In the genomic region with DNA sequence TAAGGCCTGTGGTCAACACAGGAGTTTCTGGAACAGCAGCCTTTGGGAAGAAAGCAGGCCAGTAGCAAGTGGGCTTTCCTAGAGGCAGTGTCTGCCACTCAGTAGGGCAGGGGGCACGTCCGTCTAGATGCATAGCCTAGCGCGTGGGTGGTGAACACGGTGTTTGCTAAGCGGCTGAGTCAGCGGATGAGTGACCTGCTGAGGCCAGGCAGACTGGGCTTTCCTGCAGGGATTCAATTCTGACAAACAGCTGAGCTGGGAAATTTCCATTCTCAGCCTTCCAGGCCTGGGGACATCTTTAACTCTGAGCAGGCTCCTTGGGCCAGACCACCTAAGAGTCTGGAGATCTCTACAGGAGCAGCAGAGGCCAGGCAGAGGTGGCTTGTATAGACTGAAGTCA, we compare ENCODE assay signal across 13 mouse cellular contexts. TPM values are rescaled to one million over a fixed set of nuclear protein-coding genes. Genes with fewer than 3 reads are reported as not detected.
DNase-seq lines count a peak whose midpoint lies in the region; ATAC-seq and TF ChIP-seq lines count a peak whose summit lies in the region.
"Had no signal": no experiment of that assay in that cellular context is flagged by ENCODE, and none has a peak within 500 bp of the region (broad histone marks: within the 10 kb centered on the region; RNA-seq: fewer than 3 reads in every experiment).

No protein-coding gene starts in this region.

- no peaks in the 10 kb centered on the region for H3K9me3 ChIP-seq in hindbrain, embryonic 14.5 days (ENCODE audit: control insufficient read depth, low read length)
- H3K9me3 ChIP-seq: limb, embryonic 15.5 days; midbrain, embryonic 15.5 days; neural tube, embryonic 13.5 days had no signal

- H3K4me2 ChIP-seq in hindbrain, embryonic 14.5 days (replicated peaks), result no peak overlapping the region
- H3K4me2 ChIP-seq: limb, embryonic 15.5 days; midbrain, embryonic 15.5 days; neural tube, embryonic 13.5 days had no signal

- no peak for ATAC-seq in activated CD4-positive, CD25-positive, alpha-beta regulatory T cell, adult 4 months
- no peak for ATAC-seq in hindbrain, embryonic 14.5 days (ENCODE audit: low FRiP score)

- H3K4me3 ChIP-seq in kidney, adult 2 months (ENCODE audit: insufficient read depth, low read depth, low read length), result no peak overlapping the region
- H3K4me3 ChIP-seq in hindbrain, embryonic 14.5 days (replicated peaks; ENCODE audit: low read length), result no peak overlapping the region
- H3K4me3 ChIP-seq: limb, embryonic 15.5 days; midbrain, embryonic 15.5 days; neural tube, embryonic 13.5 days had no signal

- no peak overlapping the region for H3K9ac ChIP-seq in hindbrain, embryonic 14.5 days
- H3K9ac ChIP-seq: limb, embryonic 15.5 days; midbrain, embryonic 15.5 days; neural tube, embryonic 13.5 days had no signal

- 48% methylated on average over 7 of the region's 7 CpGs for WGBS in kidney, adult 2 months
- WGBS in hindbrain, embryonic 14.5 days, result 65% methylated on average over 7 of the region's 7 CpGs

- DNase-seq in kidney, adult 2 months, result peak; percentile 35
- DNase-seq in kidney, adult 11 months, result no peak
- DNase-seq in 3T3-L1 (ENCODE audit: low read depth, low spot score) (peak; percentile 88), NIH3T3 (ENCODE audit: low read depth) (peak; percentile 59)
- DNase-seq in kidney, postnatal 14 days, result peak; percentile 49
- DNase-seq in hindbrain, embryonic 14.5 days (ENCODE audit: low spot score), result no peak
- DNase-seq: heart, adult 11 months had no signal

- no peak overlapping the region for H3K27ac ChIP-seq in kidney, adult 2 months (ENCODE audit: insufficient read depth, low read depth, low read length)
- H3K27ac ChIP-seq in hindbrain, embryonic 14.5 days, result no peak overlapping the region
- H3K27ac ChIP-seq: hindbrain, postnatal 0 days; limb, embryonic 15.5 days; midbrain, embryonic 15.5 days; neural tube, embryonic 13.5 days had no signal

- H3K27me3 ChIP-seq in kidney, adult 2 months (replicated peaks; ENCODE audit: control insufficient read depth, insufficient read depth, low read length), result no peaks in the 10 kb centered on the region
- H3K27me3 ChIP-seq in hindbrain, embryonic 14.5 days (ENCODE audit: control insufficient read depth, insufficient read depth, low read length), result no peaks in the 10 kb centered on the region
- H3K27me3 ChIP-seq: CH12.LX; limb, embryonic 15.5 days; midbrain, embryonic 15.5 days; neural tube, embryonic 13.5 days had no signal

- TF ChIP-seq CTCF in kidney, adult 2 months (conservative IDR thresholded peaks at IDR 0.05; ENCODE audit: insufficient read depth, insufficient read length, low read depth, low read length), result no peak

- H3K36me3 ChIP-seq in kidney, adult 2 months (ENCODE audit: control insufficient read depth, insufficient read depth, low read length), result no peaks in the 10 kb centered on the region
- peaks cover 79% of the 10 kb centered on the region for H3K36me3 ChIP-seq in hindbrain, embryonic 14.5 days (replicated peaks; ENCODE audit: control insufficient read depth, insufficient read depth)

- TF ChIP-seq POLR2A in kidney, adult 2 months (IDR thresholded peaks at IDR 0.05; ENCODE audit: low read depth, low read length), result no peak

- H3K4me1 ChIP-seq in kidney, adult 2 months (ENCODE audit: control insufficient read depth, insufficient read depth, low read length), result no peaks in the 10 kb centered on the region
- H3K4me1 ChIP-seq in hindbrain, embryonic 14.5 days (replicated peaks; ENCODE audit: control insufficient read depth, insufficient read depth, low read length), result no peaks in the 10 kb centered on the region
- H3K4me1 ChIP-seq: midbrain, embryonic 15.5 days; neural tube, embryonic 13.5 days had no signal

RNA-seq across cellular contexts. Expression of a gene that starts 22.7 kb away (rescaled TPM):
- polyA plus RNA-seq in kidney, adult 2 months (2012; rRNA removed), result not detected in 2 replicates
- not detected for polyA plus RNA-seq in activated CD4-positive, CD25-positive, alpha-beta regulatory T cell, adult 4 months (2017; shearing (Covaris generic))
- 0.41 TPM in 1 of 2 replicates, not detected in the other for polyA plus RNA-seq in hindbrain, embryonic 14.5 days (2014; fragmentation: Nextera tagmentation; extraction: Ambion mirVana)

Comparison
In these comparisons a context has a peak if more than half of its experiments do, and no peak if none do; other contexts are left out.
1. DNase-seq: peak in kidney, adult 2 months (single experiment), 3T3-L1 (single experiment), NIH3T3 (single experiment) and kidney, postnatal 14 days (single experiment); none in kidney, adult 11 months (single experiment) and hindbrain, embryonic 14.5 days (single experiment).